Mouse (Mus musculus): ENCODE measurements around the gene H2afy. TPM values are rescaled to one million over a fixed set of nuclear protein-coding genes. Genes with fewer than 3 reads are reported as not detected.

H2afy gene
- polyA plus RNA-seq, 1 experiment from 2014 or later, result 162 TPM

DNA sequence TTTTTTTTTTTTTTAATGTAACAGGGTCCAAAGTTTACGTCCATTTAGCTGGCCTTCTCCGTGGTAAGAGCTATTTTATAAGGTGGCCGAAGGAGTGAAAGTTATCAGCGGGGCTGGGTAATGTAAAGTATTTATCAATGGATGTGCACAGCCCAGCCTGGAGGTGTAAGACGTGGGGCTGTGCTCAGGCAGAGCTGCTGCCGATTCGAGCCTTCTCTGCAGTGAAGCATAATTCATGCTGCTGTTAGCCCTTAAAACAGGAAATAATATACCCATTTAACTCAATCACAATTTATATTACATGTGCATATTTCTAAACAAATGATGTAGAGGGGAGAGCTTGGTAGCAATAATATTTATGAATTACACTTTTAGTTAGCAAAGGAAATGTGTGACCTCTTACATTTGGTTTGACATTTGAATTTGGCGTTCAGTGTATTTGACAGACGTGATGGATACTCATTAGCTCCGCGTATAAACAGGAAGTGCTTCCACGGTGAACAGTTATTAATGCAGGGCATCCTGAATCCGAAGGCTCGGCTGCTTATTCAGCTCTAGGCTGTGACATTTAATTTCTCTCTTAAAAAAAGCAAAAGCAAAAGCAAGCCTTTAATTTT lies 111.6 kb downstream of the H2afy start:
- Histone ChIP-seq H3K27ac (no peak overlapping the region), H3K4me2 (peak overlapping the region; percentile 8; the same call in 1 of the 2 replicates), H3K36me3 (no peaks in the 10 kb centered on the region), H3K9ac (no peak overlapping the region), H3K4me1 (no peaks in the 10 kb centered on the region), H3K9me3 (replicated peaks) (no peaks in the 10 kb centered on the region), H3K4me3 (no peak overlapping the region), H3K27me3 (replicated peaks) (no peaks in the 10 kb centered on the region)
- WGBS (ENCODE audit: insufficient replicate concordance), result 45% methylated on average over 14 of the region's 14 CpGs
- no peak for ATAC-seq

Other genes starting within 250 kb of the H2afy start
- 4.7 and 5.0 TPM in 2 replicates for gene Tifab, start 42.5 kb upstream of the H2afy start, polyA plus RNA-seq (2016; fragmentation: Nextera tagmentation; extraction: Ambion mirVana)
- not detected in 2 replicates for gene Neurog1, start 115.8 kb upstream of the H2afy start, polyA plus RNA-seq (2016; fragmentation: Nextera tagmentation; extraction: Ambion mirVana)
- gene Cxcl14, start 160.2 kb upstream of the H2afy start, polyA plus RNA-seq (2016; fragmentation: Nextera tagmentation; extraction: Ambion mirVana), result 0.41 and 1.6 TPM in 2 replicates

Measured in liver, embryonic 12.5 days (tissue).